Mouse (Mus musculus) spleen, postnatal 4 days (tissue): ENCODE data around the gene Zxdc.

Source experiments
- DNase-seq, 2 experiments: peaks; one replicate each; pipeline ENCODE4 v3.0.0; 2022; ENCODE audit warnings: low spot score in 2 of 2

The Zxdc gene

GRCm38 (mm10) chr6:90452603-90453002 is 83.3 kb downstream of the Zxdc start:
- DNase-seq = no peak
